Mouse (Mus musculus) lung, embryonic 14.5 days (tissue): Measurements from ENCODE around the gene Ilkap. TPM values are rescaled to one million over a fixed set of nuclear protein-coding genes. Genes with fewer than 3 reads are reported as not detected.

Experiments
- ATAC-seq: fragments of 200-750 bp; cut with Nextera tagmentation; 2 replicates; pipeline ENCODE4 v1.8.0; 2017; ENCODE audit warnings: mild to moderate bottlenecking, moderate TSS enrichment, moderate library complexity; ENCODE audit not compliant: insufficient read depth
- DNase-seq: peaks from one replicate; pipeline ENCODE4 v3.0.0-alpha.2; 2015
- H3K27ac ChIP-seq: fragments of 300-500 bp; sonication (generic); 2 replicates; pipeline ENCODE4 v1.5.1; 2014; ENCODE audit warnings: low read depth, mild to moderate bottlenecking, moderate library complexity
- H3K27me3 ChIP-seq: fragments of 300-500 bp; sonication (generic); 2 replicates; pipeline ENCODE4 v1.6.1; 2014; ENCODE audit warnings: low read length, control low read depth; ENCODE audit not compliant: insufficient read depth
- H3K36me3 ChIP-seq: fragments of 300-500 bp; sonication (generic); 2 replicates; pipeline ENCODE4 v1.6.1; 2014; ENCODE audit warnings: control low read depth; ENCODE audit not compliant: insufficient read depth
- H3K4me1 ChIP-seq: fragments of 300-500 bp; sonication (generic); 2 replicates; pipeline ENCODE4 v1.6.1; 2014; ENCODE audit warnings: antibody characterized with exemption, control low read depth; ENCODE audit not compliant: insufficient read depth
- H3K4me2 ChIP-seq: fragments of 300-500 bp; sonication (generic); 2 replicates; pipeline ENCODE4 v1.6.1; 2014; ENCODE audit warnings: mild to moderate bottlenecking
- H3K4me3 ChIP-seq: fragments of 300-500 bp; sonication (generic); 2 replicates; pipeline ENCODE4 v1.5.1; 2014; ENCODE audit warnings: low read depth, low read length
- H3K9ac ChIP-seq: fragments of 300-500 bp; sonication (generic); 2 replicates; pipeline ENCODE4 v1.6.1; 2014
- H3K9me3 ChIP-seq: fragments of 300-500 bp; sonication (generic); 2 replicates; pipeline ENCODE4 v1.6.1; 2016; ENCODE audit warnings: low read depth, low read length, control low read depth
- CTCF ChIP-seq: IDR thresholded peaks from 2 replicates; pipeline ENCODE4 v1.5.1; 2016; ENCODE audit warnings: antibody characterized with exemption, low read depth
- WGBS: fragments of 180-500 bp; shearing (Covaris S2); extraction: QIAGEN DNeasy Blood & Tissue Kit; methylation state at CpG from one replicate; pipeline ENCODE4 v1.1.7; 2014; 5-methylcytosine and 5-hydroxymethylcytosine counted together
- polyA plus RNA-seq: library from polyadenylated mRNA; unstranded; fragments of >200 nt; fragmentation: Nextera tagmentation; extraction: Ambion mirVana; gene quantifications from 2 replicates; pipeline ENCODE4 v1.2.1, GENCODE M21; 2014

Gene Ilkap
- polyA plus RNA-seq, 1 experiment from 2014 or later, result 144 TPM

- WGBS, result 5% methylated on average over 67 of the region's 68 CpGs
- Histone ChIP-seq H3K9me3 (no peaks in the 10 kb centered on the region), H3K4me3 (peak overlapping the region; percentile 24), H3K27me3 (peaks cover 41% of the 10 kb centered on the region), H3K4me2 (peak overlapping the region; percentile 51), H3K4me1 (peaks cover 5% of the 10 kb centered on the region; the same call in 1 of the 2 replicates), H3K27ac (no peak overlapping the region), H3K36me3 (no peaks in the 10 kb centered on the region), H3K9ac (no peak overlapping the region)
- DNase-seq, result peak; percentile 52
- TF ChIP-seq CTCF, result peak; percentile 32
- peak; percentile 35; the same call in 1 of the 2 replicates for ATAC-seq
Measured at GRCm38 (mm10) chr1:91344921-91345685, 53.5 kb downstream of the Ilkap start.

- H3K4me2 ChIP-seq, result no peak overlapping the region
- peak; percentile 26 for DNase-seq
- WGBS, result 75% methylated on average over 3 of the region's 3 CpGs
Measured at GRCm38 (mm10) chr1:91344001-91344400, 54.6 kb downstream of the Ilkap start.

GRCm38 (mm10) chr1:91337355-91337754 is 61.3 kb downstream of the Ilkap start:
- WGBS, result 89% methylated on average over 7 of the region's 7 CpGs
- Histone ChIP-seq H3K4me2 (no peak overlapping the region), H3K4me1 (no peaks in the 10 kb centered on the region), H3K36me3 (no peaks in the 10 kb centered on the region), H3K27ac (no peak overlapping the region), H3K9ac (no peak overlapping the region), H3K27me3 (no peaks in the 10 kb centered on the region), H3K4me3 (no peak overlapping the region), H3K9me3 (no peaks in the 10 kb centered on the region)
- no peak for TF ChIP-seq CTCF
- DNase-seq (no peak), ATAC-seq (no peak)

More at GRCm38 (mm10) chr1:91344001-91344400, 54.6 kb downstream of the Ilkap start:
- Histone ChIP-seq H3K27ac (no peak overlapping the region), H3K9me3 (no peaks in the 10 kb centered on the region), H3K4me1 (peaks cover 5% of the 10 kb centered on the region; the same call in 1 of the 2 replicates), H3K4me3 (no peak overlapping the region), H3K9ac (no peak overlapping the region), H3K27me3 (peaks cover 41% of the 10 kb centered on the region), H3K36me3 (no peaks in the 10 kb centered on the region)
- ATAC-seq, result no peak
- no peak for TF ChIP-seq CTCF

- ATAC-seq (no peak), DNase-seq (no peak)
- Histone ChIP-seq H3K9ac (no peak overlapping the region), H3K9me3 (no peaks in the 10 kb centered on the region), H3K27me3 (no peaks in the 10 kb centered on the region), H3K36me3 (no peaks in the 10 kb centered on the region), H3K4me2 (no peak overlapping the region), H3K4me1 (no peaks in the 10 kb centered on the region), H3K27ac (no peak overlapping the region), H3K4me3 (no peak overlapping the region)
- TF ChIP-seq CTCF, result no peak
Measured at GRCm38 (mm10) chr1:91333582-91333981, 65.0 kb downstream of the Ilkap start.

GRCm38 (mm10) chr1:91332102-91332501 is 66.5 kb downstream of the Ilkap start:
- Histone ChIP-seq H3K36me3 (no peaks in the 10 kb centered on the region), H3K9ac (no peak overlapping the region), H3K27ac (no peak overlapping the region), H3K9me3 (no peaks in the 10 kb centered on the region), H3K27me3 (no peaks in the 10 kb centered on the region), H3K4me2 (no peak overlapping the region), H3K4me1 (no peaks in the 10 kb centered on the region), H3K4me3 (no peak overlapping the region)
- ATAC-seq (no peak), DNase-seq (no peak)
- no peak for TF ChIP-seq CTCF
- 52% methylated on average over 4 of the region's 4 CpGs for WGBS

GRCm38 (mm10) chr1:91325488-91326042 is 73.0 kb downstream of the Ilkap start:
- no peaks in the 10 kb centered on the region for H3K4me1 ChIP-seq
- no peak overlapping the region for H3K9ac ChIP-seq
- WGBS, result 79% methylated on average over 4 of the region's 4 CpGs
- H3K4me2 ChIP-seq, result no peak overlapping the region
- no peaks in the 10 kb centered on the region for H3K9me3 ChIP-seq
- no peaks in the 10 kb centered on the region for H3K36me3 ChIP-seq
- no peak for DNase-seq
- no peak overlapping the region for H3K4me3 ChIP-seq
- H3K27ac ChIP-seq, result no peak overlapping the region
- no peaks in the 10 kb centered on the region for H3K27me3 ChIP-seq
- no peak for ATAC-seq
- no peak for TF ChIP-seq CTCF

GRCm38 (mm10) chr1:91324646-91325045 is 74.0 kb downstream of the Ilkap start:
- TF ChIP-seq CTCF, result no peak
- no peak overlapping the region for H3K4me3 ChIP-seq
- no peaks in the 10 kb centered on the region for H3K36me3 ChIP-seq
- WGBS, result 57% methylated on average over 2 of the region's 2 CpGs
- no peak overlapping the region for H3K4me2 ChIP-seq
- H3K27ac ChIP-seq, result no peak overlapping the region
- H3K9ac ChIP-seq, result no peak overlapping the region
- no peaks in the 10 kb centered on the region for H3K27me3 ChIP-seq
- no peaks in the 10 kb centered on the region for H3K4me1 ChIP-seq
- ATAC-seq, result no peak
- no peak for DNase-seq
- no peaks in the 10 kb centered on the region for H3K9me3 ChIP-seq

Other genes starting within 250 kb of the Ilkap start
- gene Ramp1, start 219.0 kb downstream of the Ilkap start, polyA plus RNA-seq, result 5.0 and 7.4 TPM in 2 replicates
- 77.9 and 78.0 TPM in 2 replicates for gene Ube2f, start 148.5 kb downstream of the Ilkap start, polyA plus RNA-seq
- gene Scly, start 100.5 kb downstream of the Ilkap start, polyA plus RNA-seq, result 11.8 and 12.3 TPM in 2 replicates
- not detected in 2 replicates for gene Espnl, start 76.7 kb downstream of the Ilkap start, polyA plus RNA-seq
- gene Klhl30, start 47.8 kb downstream of the Ilkap start, polyA plus RNA-seq, result 0.08 and 1.3 TPM in 2 replicates
- gene Erfe, start 32.4 kb downstream of the Ilkap start, polyA plus RNA-seq, result 2.7 TPM in 2 replicates
- gene Hes6, start 15.2 kb upstream of the Ilkap start, polyA plus RNA-seq, result 53.7 and 56.4 TPM in 2 replicates
- 6.6 and 8.3 TPM in 2 replicates for gene Per2, start 60.5 kb upstream of the Ilkap start, polyA plus RNA-seq
- gene Traf3ip1, start 95.8 kb upstream of the Ilkap start, polyA plus RNA-seq, result 6.9 and 8.0 TPM in 2 replicates
- gene Asb1, start 141.7 kb upstream of the Ilkap start, polyA plus RNA-seq, result 7.0 and 8.0 TPM in 2 replicates